Mouse (Mus musculus) limb, embryonic 11.5 days (tissue): ENCODE measurements at regions not wholly inside any gene's neighbourhood (a gene's known extent, or its start where the extent isn't known, plus 50 kb on each side); places are given as distances from the start of the nearest gene placed in this dataset.
A peak's percentile ranks its signal among the peaks of the same experiment; 100 is the strongest.

Experiments
- ATAC-seq: fragments of 200-750 bp; cut with Nextera tagmentation; 2 replicates; pipeline ENCODE4 v1.8.0; 2017; ENCODE audit warnings: low read depth; ENCODE audit not compliant: insufficient number of reproducible peaks, low FRiP score, low TSS enrichment
- DNase-seq: peaks from one replicate; pipeline ENCODE4 v3.0.0-alpha.2; 2015; ENCODE audit warnings: low spot score
- H3K27ac ChIP-seq: fragments of 300-500 bp; sonication (generic); replicated peaks from 2 replicates; pipeline ENCODE4 v1.5.1; 2014; ENCODE audit warnings: low read depth, mild to moderate bottlenecking, low read length
- H3K27me3 ChIP-seq: fragments of 300-500 bp; sonication (generic); 2 replicates; pipeline ENCODE4 v1.6.1; 2014; ENCODE audit warnings: mild to moderate bottlenecking, low read length, mixed read lengths; ENCODE audit not compliant: control insufficient read depth, insufficient read depth
- H3K36me3 ChIP-seq: fragments of 300-500 bp; sonication (generic); 2 replicates; pipeline ENCODE4 v1.6.1; 2014; ENCODE audit warnings: mild to moderate bottlenecking, low read length, moderate library complexity, mixed read lengths; ENCODE audit not compliant: control insufficient read depth, insufficient read depth
- H3K4me1 ChIP-seq: fragments of 300-500 bp; sonication (generic); 2 replicates; pipeline ENCODE4 v1.6.1; 2014; ENCODE audit warnings: low read length, mixed read lengths; ENCODE audit not compliant: control insufficient read depth, insufficient read depth
- H3K4me2 ChIP-seq: fragments of 300-500 bp; sonication (generic); 2 replicates; pipeline ENCODE4 v1.6.1; 2014; ENCODE audit warnings: low read depth, mild to moderate bottlenecking, moderate library complexity; ENCODE audit not compliant: severe bottlenecking
- H3K4me3 ChIP-seq: fragments of 300-500 bp; sonication (generic); 2 replicates; pipeline ENCODE4 v1.5.1; 2014; ENCODE audit warnings: low read depth, low read length
- H3K9ac ChIP-seq: fragments of 300-500 bp; sonication (generic); 2 replicates; pipeline ENCODE4 v1.6.1; 2014; ENCODE audit warnings: mild to moderate bottlenecking, low read length
- H3K9me3 ChIP-seq: fragments of 300-500 bp; sonication (generic); 2 replicates; pipeline ENCODE4 v1.6.1; 2016; ENCODE audit warnings: low read length; ENCODE audit not compliant: control insufficient read depth
- WGBS: fragments of 180-500 bp; shearing (Covaris S2); extraction: QIAGEN DNeasy Blood & Tissue Kit; methylation state at CpG from one replicate; pipeline ENCODE4 v1.1.7; 2014; 5-methylcytosine and 5-hydroxymethylcytosine counted together

DNA sequence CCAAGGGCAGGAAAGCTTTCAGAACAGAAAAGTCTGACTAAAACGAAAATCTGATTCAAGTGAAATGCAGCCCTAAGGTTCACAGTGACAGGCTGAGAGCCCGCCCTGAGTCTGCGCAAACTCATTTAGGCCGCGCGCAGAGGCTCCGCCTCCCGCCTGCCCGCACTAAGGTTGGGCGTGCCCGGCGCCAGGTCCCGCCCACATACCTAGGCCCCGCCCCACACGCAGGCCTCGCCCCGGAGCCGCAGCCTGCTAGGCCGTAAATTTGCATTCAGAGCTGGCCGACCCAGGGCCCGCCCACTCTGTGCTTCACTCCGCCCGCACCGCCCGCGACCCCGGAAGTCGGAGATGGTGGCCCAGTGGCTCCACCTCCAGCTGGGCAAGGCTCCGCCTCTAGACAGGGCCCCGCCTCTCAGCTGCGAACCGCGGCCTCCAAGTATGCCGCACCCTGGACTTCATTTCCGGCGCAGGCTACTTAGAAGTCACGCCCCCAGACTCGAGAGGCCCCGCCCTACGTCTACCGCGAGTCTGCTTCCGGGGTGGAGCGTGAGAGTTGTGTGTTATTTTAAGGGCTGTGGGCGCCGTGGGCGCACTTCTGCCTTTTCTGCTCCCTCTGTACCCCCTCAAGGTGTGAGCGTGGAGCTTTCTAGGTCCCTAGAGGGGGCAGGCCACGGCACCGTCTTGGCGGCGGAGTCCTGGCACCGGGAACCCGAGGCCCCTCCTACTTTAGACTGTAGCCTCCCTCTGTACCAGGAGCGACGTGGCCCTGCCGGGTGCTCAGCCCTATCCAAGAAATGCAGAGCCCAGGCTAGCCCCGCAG lies 52.3 kb upstream of the Wnt7b start:
- DNase-seq (peak; percentile 99), ATAC-seq (peak; percentile 97)
- H3K4me2 ChIP-seq = peak overlapping the region; percentile 56
- no peaks in the 10 kb centered on the region for H3K9me3 ChIP-seq
- peak overlapping the region; percentile 82 for H3K9ac ChIP-seq
- H3K36me3 ChIP-seq = no peaks in the 10 kb centered on the region
- no peaks in the 10 kb centered on the region for H3K27me3 ChIP-seq
- H3K4me3 ChIP-seq = peak overlapping the region; percentile 59
- H3K27ac ChIP-seq = peak overlapping the region; percentile 84
- under 1% methylated on average over 58 of the region's 58 CpGs for WGBS
- peaks cover 7% of the 10 kb centered on the region for H3K4me1 ChIP-seq

DNA sequence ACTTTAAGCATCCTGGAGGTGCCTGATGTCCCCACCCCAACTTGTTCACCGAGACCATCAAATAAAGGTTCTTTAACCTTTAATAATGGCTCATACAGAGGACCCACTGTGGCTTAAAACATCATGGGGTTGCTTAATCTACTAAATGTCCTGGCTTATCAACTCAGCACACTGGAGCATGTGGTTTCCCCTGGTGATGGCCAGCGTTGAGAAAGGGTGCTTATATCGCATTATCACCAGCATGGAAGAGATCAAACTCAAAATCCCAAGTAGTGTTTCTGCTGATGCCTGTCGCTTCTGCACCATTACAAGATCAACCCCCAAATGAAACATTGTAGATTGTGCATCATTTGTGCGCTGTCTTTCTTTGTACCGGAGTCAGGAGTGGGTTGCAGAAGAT lies 53.2 kb upstream of the Wnt7b start:
- Histone ChIP-seq H3K36me3 (no peaks in the 10 kb centered on the region), H3K9ac (no peak overlapping the region), H3K27me3 (no peaks in the 10 kb centered on the region), H3K4me2 (peak overlapping the region; percentile 56), H3K4me1 (peaks cover 7% of the 10 kb centered on the region), H3K9me3 (no peaks in the 10 kb centered on the region), H3K4me3 (peak overlapping the region; percentile 59; the same call in 1 of the 2 replicates), H3K27ac (no peak overlapping the region)
- ATAC-seq = no peak
- 93% methylated on average over 6 of the region's 6 CpGs for WGBS
- no peak for DNase-seq

DNA sequence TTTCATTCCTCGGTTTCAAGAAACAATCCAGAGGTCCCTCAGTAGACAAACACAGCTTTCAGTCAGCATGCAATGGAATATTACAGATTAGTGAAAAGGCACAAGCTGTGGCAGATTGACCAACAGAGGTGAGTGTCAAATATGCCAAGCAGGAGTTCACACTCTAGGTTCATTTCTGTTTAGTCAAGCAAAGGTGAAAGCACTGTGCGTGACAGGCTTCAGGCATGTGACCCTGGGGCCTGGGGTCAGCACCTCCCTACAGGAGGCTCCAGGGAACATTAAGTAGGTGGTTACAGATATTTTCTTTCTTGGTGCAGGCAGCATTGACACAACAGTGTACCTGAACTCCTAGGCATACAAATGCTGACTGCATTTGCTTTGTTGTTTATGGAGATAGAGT lies 57.3 kb upstream of the Wnt7b start:
- DNase-seq (no peak), ATAC-seq (no peak)
- H3K4me2 ChIP-seq = no peak overlapping the region
- H3K27me3 ChIP-seq = no peaks in the 10 kb centered on the region
- no peak overlapping the region for H3K27ac ChIP-seq
- H3K4me3 ChIP-seq = no peak overlapping the region
- no peaks in the 10 kb centered on the region for H3K9me3 ChIP-seq
- H3K9ac ChIP-seq = no peak overlapping the region
- no peaks in the 10 kb centered on the region for H3K36me3 ChIP-seq
- WGBS = 74% methylated on average over 2 of the region's 2 CpGs
- peaks cover 3% of the 10 kb centered on the region; the same call in 1 of the 2 replicates for H3K4me1 ChIP-seq

DNA sequence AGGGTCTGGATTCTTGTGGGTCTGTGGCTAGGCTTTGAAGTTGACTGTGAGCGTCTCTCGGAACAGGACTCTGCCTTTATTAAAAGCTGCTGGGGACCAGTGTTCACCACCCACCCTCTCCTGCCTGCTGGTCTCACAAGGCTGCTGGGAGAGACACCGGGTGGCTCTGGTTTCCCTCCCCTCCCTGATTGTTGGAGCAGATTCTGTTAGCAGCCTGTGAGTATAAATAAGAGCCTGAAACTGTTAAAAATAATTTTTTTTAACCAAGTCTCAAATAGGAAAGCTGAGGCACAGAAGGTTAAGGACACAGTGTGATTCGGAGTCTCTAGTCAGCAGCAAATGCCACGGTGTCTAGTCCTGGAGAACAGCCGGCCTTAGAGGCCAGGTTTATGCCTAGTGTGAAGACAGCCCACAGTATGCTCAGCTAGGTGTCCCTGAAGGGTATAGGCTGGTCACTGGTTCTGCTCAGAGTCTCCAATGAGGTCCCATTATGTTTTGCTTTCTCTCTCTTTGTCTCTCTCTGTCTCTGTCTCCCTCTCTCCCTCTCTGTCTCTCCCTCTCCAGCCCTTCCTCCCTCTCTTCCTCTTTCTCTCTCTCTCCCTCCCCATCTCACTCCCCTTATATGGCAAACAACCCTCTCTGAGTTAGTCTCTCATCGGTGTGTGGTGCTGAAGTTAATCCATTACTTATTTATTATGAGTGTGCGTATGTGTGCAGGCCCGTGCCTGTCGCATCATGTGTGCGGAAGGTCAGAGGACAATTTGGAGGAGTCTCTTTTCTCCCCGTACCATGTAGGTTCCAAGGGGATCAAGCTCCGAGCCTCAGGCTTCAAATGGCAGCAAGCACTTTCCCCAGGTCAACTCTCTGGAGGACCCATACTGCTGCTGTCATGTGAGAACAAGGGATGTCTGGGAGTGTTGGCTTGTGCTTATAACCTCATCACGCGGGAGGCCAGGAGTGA lies 59.1 kb upstream of the Wnt7b start:
- no peak overlapping the region for H3K9ac ChIP-seq
- H3K4me2 ChIP-seq = no peak overlapping the region
- no peak overlapping the region for H3K4me3 ChIP-seq
- no peaks in the 10 kb centered on the region for H3K27me3 ChIP-seq
- no peaks in the 10 kb centered on the region for H3K36me3 ChIP-seq
- no peak for ATAC-seq
- H3K4me1 ChIP-seq = peaks cover 4% of the 10 kb centered on the region
- DNase-seq = no peak
- H3K27ac ChIP-seq = no peak overlapping the region
- WGBS = 74% methylated on average over 15 of the region's 15 CpGs
- no peaks in the 10 kb centered on the region for H3K9me3 ChIP-seq

DNA sequence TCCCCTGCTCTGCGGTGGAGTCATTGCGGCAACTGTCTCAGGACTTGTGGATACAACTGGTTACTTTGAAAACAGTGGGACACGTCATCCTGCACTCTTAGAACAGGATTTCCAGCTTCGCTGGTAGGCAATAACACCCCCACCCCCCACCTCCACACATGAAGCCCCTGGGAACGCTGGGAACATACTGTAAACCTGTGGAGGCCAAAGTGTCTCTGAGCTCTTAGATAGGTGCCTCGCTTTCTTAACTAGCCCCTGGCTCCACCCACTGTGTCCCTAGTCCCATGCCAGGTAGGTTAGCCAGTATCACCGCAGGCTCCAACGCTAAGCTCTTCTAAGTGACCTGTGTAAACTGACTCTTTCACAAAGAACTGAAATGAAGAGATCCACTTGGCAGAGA lies 63.1 kb upstream of the Wnt7b start:
- Histone ChIP-seq H3K4me1 (peaks cover 11% of the 10 kb centered on the region), H3K4me2 (peak overlapping the region; percentile 72; the same call in 1 of the 2 replicates), H3K36me3 (no peaks in the 10 kb centered on the region), H3K9ac (peak overlapping the region; percentile 77), H3K4me3 (no peak overlapping the region), H3K27ac (no peak overlapping the region), H3K9me3 (no peaks in the 10 kb centered on the region), H3K27me3 (peaks cover 2% of the 10 kb centered on the region; the same call in 1 of the 2 replicates)
- no peak; the same call in 1 of the 2 replicates for ATAC-seq
- WGBS = 60% methylated on average over 8 of the region's 8 CpGs
- DNase-seq = no peak

DNA sequence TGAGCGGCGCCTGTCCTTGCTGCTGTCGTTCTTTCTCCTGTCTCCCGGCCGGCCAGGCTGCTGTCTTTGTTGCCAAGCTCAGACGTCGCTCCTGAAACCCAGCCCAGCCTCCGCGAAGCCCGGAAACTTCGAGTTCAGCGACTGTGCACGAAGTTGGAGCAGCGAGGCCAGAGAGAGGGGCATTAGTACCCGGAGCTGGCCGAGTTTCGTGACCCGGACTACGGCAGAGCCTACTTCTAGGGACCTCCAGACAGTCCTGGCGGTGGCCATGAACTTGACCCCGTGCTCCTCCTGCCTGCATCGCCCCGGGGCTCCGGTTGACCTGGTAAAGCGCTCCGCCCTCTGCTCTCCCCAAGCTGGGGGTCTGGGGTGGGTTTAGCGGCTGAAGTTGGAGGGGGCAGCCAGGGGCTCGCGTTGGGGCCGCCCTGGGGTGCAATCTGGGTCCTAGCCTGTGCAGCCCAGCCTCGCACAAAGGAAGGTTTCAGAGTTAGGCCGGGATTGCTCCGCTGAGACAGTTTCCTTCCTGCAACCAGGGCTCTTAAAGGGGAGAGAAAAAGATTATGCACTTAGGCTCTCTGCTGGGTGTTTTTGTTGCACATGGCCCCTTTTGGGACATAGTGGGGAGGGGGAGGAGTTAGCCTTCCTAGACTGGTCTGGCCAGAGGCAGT lies 63.8 kb upstream of the Wnt7b start:
- Histone ChIP-seq H3K4me2 (peak overlapping the region; percentile 72), H3K9ac (peak overlapping the region; percentile 77), H3K9me3 (no peaks in the 10 kb centered on the region), H3K4me1 (peaks cover 11% of the 10 kb centered on the region), H3K36me3 (no peaks in the 10 kb centered on the region), H3K27ac (peak overlapping the region; percentile 84), H3K27me3 (peaks cover 2% of the 10 kb centered on the region; the same call in 1 of the 2 replicates), H3K4me3 (peak overlapping the region; percentile 22)
- ATAC-seq (peak; percentile 57), DNase-seq (peak; percentile 66)
- WGBS = 2% methylated on average over 33 of the region's 33 CpGs

DNA sequence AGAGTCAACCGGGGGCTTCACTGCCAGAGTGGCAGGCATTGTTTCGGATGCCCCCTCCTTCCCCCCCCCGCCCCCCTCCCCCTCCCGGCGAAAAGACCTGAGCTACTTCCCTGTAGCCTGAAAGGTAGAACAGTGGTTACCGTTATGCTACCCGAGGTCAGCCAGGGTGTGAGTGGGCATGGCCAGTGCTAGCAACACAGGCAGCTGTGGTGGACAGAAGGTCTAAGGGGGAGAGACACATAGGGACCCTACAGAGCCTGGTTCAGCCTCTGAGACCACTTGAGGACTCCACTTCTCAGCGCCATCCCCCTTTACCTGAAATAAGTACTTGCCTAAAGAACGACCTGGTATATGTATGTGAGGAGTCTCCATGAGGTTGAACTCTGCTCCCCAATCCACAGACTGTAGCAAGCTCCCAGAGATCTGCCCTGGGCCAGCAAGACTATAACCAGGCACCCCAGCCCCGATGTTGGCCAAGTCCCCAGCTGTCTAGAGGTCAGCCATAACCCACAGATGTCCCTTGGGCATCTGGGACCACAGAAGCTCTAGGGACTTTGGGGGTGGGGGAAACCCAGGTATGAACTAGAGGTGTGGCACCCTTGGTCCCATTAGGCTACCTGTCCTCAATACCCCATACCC lies 64.5 kb upstream of the Wnt7b start:
- WGBS = 29% methylated on average over 10 of the region's 10 CpGs
- H3K27me3 ChIP-seq = peaks cover 2% of the 10 kb centered on the region; the same call in 1 of the 2 replicates
- 0 out of 2 replicates have a peak, but pooled peaks have one; percentile 53 for ATAC-seq
- no peaks in the 10 kb centered on the region for H3K9me3 ChIP-seq
- H3K9ac ChIP-seq = peak overlapping the region; percentile 77
- peaks cover 11% of the 10 kb centered on the region for H3K4me1 ChIP-seq
- peak overlapping the region; percentile 22; the same call in 1 of the 2 replicates for H3K4me3 ChIP-seq
- DNase-seq = no peak
- H3K36me3 ChIP-seq = no peaks in the 10 kb centered on the region
- H3K4me2 ChIP-seq = peak overlapping the region; percentile 72
- peak overlapping the region; percentile 84 for H3K27ac ChIP-seq
